Mouse (Mus musculus): ENCODE data around the gene Zfp672. TPM values are rescaled to one million over a fixed set of nuclear protein-coding genes. Genes with fewer than 3 reads are reported as not detected.

Gene Zfp672
- polyA plus RNA-seq, 1 experiment from 2014 or later: 33.9 TPM

- H3K9ac ChIP-seq (replicated peaks): no peak within 1 kb of the TSS
Measured at GRCm38 (mm10) chr11:58274572-58274971, 55.6 kb downstream of the Zfp672 start, which contains the start of gene 4930438A08Rik. TSS of gene 4930438A08Rik (plus strand) at chr11:58274799.

GRCm38 (mm10) chr11:58268285-58268684 lies 61.9 kb downstream of the Zfp672 start:
- Histone ChIP-seq H3K27me3 (no peaks in the 10 kb centered on the region), H3K27ac (replicated peaks) (no peak overlapping the region), H3K4me1 (no peaks in the 10 kb centered on the region), H3K9ac (replicated peaks) (no peak overlapping the region), H3K36me3 (no peaks in the 10 kb centered on the region), H3K4me2 (replicated peaks) (no peak overlapping the region), H3K9me3 (no peaks in the 10 kb centered on the region), H3K4me3 (no peak overlapping the region)
- ATAC-seq (ENCODE audit: low FRiP score, low read depth): no peak
- WGBS: 95% methylated on average over 3 of the region's 3 CpGs

More at GRCm38 (mm10) chr11:58274572-58274971, 55.6 kb downstream of the Zfp672 start, which contains the start of gene 4930438A08Rik:
- no peak for ATAC-seq (ENCODE audit: low FRiP score, low read depth)
- WGBS: 55% methylated on average over 2 of the region's 2 CpGs
- no peak within 1 kb of the TSS for H3K4me3 ChIP-seq
- no peaks in the 10 kb centered on the region for H3K27me3 ChIP-seq
- no peaks in the 10 kb centered on the region for H3K36me3 ChIP-seq
- H3K4me1 ChIP-seq: no peaks in the 10 kb centered on the region
- no peak within 1 kb of the TSS for H3K27ac ChIP-seq (replicated peaks)
- no peak within 1 kb of the TSS for H3K4me2 ChIP-seq (replicated peaks)
- no peaks in the 10 kb centered on the region for H3K9me3 ChIP-seq

Other genes starting within 250 kb of the Zfp672 start
- not detected in 2 replicates for gene Gm12248, start 237.2 kb downstream of the Zfp672 start, polyA plus RNA-seq (2016; fragmentation: Nextera tagmentation; extraction: Ambion mirVana)
- 111 and 112 TPM in 2 replicates for gene Cnot8, start 226.2 kb downstream of the Zfp672 start, polyA plus RNA-seq (2016; fragmentation: Nextera tagmentation; extraction: Ambion mirVana)
- gene Gemin5, start 161.8 kb downstream of the Zfp672 start, polyA plus RNA-seq (2016; fragmentation: Nextera tagmentation; extraction: Ambion mirVana): 22.9 and 23.9 TPM in 2 replicates
- 105 and 106 TPM in 2 replicates for gene Mrpl22, start 158.7 kb downstream of the Zfp672 start, polyA plus RNA-seq (2016; fragmentation: Nextera tagmentation; extraction: Ambion mirVana)
- gene Igtp, start 130.8 kb downstream of the Zfp672 start, polyA plus RNA-seq (2016; fragmentation: Nextera tagmentation; extraction: Ambion mirVana): 1.8 and 1.9 TPM in 2 replicates
- gene Irgm2, start 130.7 kb downstream of the Zfp672 start, polyA plus RNA-seq (2016; fragmentation: Nextera tagmentation; extraction: Ambion mirVana): 0.55 and 0.97 TPM in 2 replicates
- gene 4930438A08Rik, start 55.5 kb downstream of the Zfp672 start, polyA plus RNA-seq (2016; fragmentation: Nextera tagmentation; extraction: Ambion mirVana): 0.14 TPM in 1 of 2 replicates, not detected in the other
- 26.4 and 28.5 TPM in 2 replicates for gene Zfp692, start 23.3 kb downstream of the Zfp672 start, polyA plus RNA-seq (2016; fragmentation: Nextera tagmentation; extraction: Ambion mirVana)
- gene Sh3bp5l, start 385 bp upstream of the Zfp672 start, polyA plus RNA-seq (2016; fragmentation: Nextera tagmentation; extraction: Ambion mirVana): 50.6 and 51.0 TPM in 2 replicates
- not detected in 2 replicates for gene Lypd8, start 48.7 kb upstream of the Zfp672 start, polyA plus RNA-seq (2016; fragmentation: Nextera tagmentation; extraction: Ambion mirVana)
- gene 1810065E05Rik, start 90.8 kb upstream of the Zfp672 start, polyA plus RNA-seq (2016; fragmentation: Nextera tagmentation; extraction: Ambion mirVana): not detected in 2 replicates
- not detected in 2 replicates for gene Gm12253, start 102.2 kb upstream of the Zfp672 start, polyA plus RNA-seq (2016; fragmentation: Nextera tagmentation; extraction: Ambion mirVana)
- gene Lypd9, start 122.6 kb upstream of the Zfp672 start, polyA plus RNA-seq (2016; fragmentation: Nextera tagmentation; extraction: Ambion mirVana): not detected in 2 replicates
- not detected in 2 replicates for gene Olfr30, start 131.9 kb upstream of the Zfp672 start, polyA plus RNA-seq (2016; fragmentation: Nextera tagmentation; extraction: Ambion mirVana)
- not detected in 2 replicates for gene Olfr332, start 162.2 kb upstream of the Zfp672 start, polyA plus RNA-seq (2016; fragmentation: Nextera tagmentation; extraction: Ambion mirVana)
- not detected in 2 replicates for gene Olfr331, start 172.2 kb upstream of the Zfp672 start, polyA plus RNA-seq (2016; fragmentation: Nextera tagmentation; extraction: Ambion mirVana)
- not detected in 2 replicates for gene Olfr330, start 204.5 kb upstream of the Zfp672 start, polyA plus RNA-seq (2016; fragmentation: Nextera tagmentation; extraction: Ambion mirVana)
- not detected in 2 replicates for gene Olfr329-ps, start 216.1 kb upstream of the Zfp672 start, polyA plus RNA-seq (2016; fragmentation: Nextera tagmentation; extraction: Ambion mirVana)
- gene Olfr328, start 225.3 kb upstream of the Zfp672 start, polyA plus RNA-seq (2016; fragmentation: Nextera tagmentation; extraction: Ambion mirVana): 0.08 and 0.14 TPM in 2 replicates
- not detected in 2 replicates for gene Olfr224, start 240.2 kb upstream of the Zfp672 start, polyA plus RNA-seq (2016; fragmentation: Nextera tagmentation; extraction: Ambion mirVana)
- not detected in 2 replicates for gene Olfr325, start 247.4 kb upstream of the Zfp672 start, polyA plus RNA-seq (2016; fragmentation: Nextera tagmentation; extraction: Ambion mirVana)

Data from midbrain, embryonic 12.5 days (tissue).